Mouse (Mus musculus) spleen, postnatal 10 days (tissue): Measurements from ENCODE around the gene Bcl2.

Experiments used
- DNase-seq, 2 experiments: peaks; one replicate each; pipeline ENCODE4 v3.0.0; 2021 to 2022; ENCODE audit warnings: low spot score in 2 of 2

Gene Bcl2

DNA sequence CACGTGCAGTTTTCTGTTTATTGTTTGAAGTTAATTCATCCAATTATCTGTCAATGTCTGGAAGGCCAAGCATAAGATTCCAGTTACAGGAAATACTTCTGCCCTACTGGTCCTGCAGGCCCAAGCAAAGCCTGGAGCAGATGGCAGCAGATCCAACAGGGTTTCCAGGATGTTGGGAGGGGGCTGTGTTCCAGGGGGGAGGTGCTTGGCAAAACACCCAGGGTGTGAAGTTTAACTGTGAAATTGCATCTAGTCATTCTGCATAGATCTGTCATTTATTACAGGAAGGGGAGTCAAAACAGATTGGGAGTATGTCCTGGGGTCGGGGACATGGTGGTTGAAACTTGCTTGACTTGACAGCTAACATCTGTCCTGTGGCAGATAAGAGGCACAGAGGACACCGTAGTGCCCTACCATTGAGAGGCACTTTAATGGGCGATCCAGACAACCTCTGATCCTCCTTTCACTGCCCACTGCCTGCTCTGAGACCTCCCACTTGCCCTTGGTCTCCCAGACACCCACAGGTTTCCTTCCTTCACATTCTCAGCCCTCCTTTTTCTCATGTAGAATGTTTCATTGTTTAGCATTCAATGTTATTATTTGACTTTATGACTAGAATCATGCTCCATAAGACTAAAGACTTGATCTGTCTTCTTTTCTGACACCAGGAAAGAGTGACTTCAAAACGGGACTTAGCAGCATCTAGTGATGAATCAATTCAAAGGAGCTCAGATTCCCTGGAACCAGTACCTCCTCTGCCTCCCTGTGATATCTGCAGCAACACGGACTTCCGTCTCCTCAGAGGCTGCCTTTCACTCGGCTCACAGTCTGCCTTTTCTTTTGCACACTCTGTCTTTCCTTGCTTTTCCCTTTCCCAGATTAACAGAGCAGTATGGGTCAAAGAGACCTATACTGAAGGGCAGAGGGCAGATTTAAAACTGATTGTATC is 47.7 kb downstream of the Bcl2 start:
- DNase-seq = no peak

GRCm38 (mm10) chr1:106664978-106665377 is 49.1 kb downstream of the Bcl2 start:
- DNase-seq = no peak

GRCm38 (mm10) chr1:106662486-106662885 is 51.6 kb downstream of the Bcl2 start:
- DNase-seq = no peak

GRCm38 (mm10) chr1:106658293-106658847 is 55.7 kb downstream of the Bcl2 start:
- DNase-seq = no peak

GRCm38 (mm10) chr1:106656207-106656738 is 57.8 kb downstream of the Bcl2 start:
- no peak for DNase-seq

DNA sequence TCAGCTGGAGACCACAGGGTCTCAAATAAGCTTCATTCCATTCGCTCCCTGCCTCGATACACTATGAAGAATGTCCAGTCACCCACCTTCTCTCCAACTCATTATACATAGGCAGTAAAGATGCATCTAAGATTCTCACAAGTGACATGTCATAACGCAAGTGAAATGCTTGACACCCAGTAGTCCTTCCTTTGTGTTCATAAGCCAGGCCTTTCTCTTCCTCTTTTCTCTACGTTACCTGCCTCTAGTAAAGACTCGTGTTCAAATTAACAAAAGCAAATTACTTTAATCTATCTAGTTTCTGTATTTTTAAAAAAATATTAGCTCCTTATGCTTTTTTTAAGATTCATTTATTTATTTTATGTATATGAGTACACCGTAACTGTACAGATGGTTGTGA is 59.8 kb downstream of the Bcl2 start:
- no peak for DNase-seq

- no peak for DNase-seq
Measured at GRCm38 (mm10) chr1:106653441-106653860, 60.6 kb downstream of the Bcl2 start.

DNA sequence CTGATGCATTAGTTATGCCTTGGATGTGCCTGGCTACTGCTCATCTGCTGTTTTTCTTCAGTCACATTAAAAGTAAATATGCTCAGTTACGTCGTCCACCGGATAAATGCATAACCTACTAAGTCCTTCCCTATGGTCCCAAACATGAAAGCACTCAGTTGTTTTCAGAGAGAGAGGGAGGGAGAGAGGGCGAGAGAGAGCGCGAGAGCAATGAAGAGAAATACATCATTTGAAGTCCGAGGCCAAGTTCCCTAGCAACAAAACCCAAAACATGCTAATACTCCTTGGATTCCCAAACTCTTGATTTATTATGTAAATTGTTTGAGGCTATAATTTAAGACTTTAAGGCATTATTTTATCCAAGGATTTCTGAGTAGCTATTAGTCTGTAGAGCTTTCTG is 62.9 kb downstream of the Bcl2 start:
- DNase-seq = no peak

GRCm38 (mm10) chr1:106650427-106650826 is 63.6 kb downstream of the Bcl2 start:
- DNase-seq = no peak

DNA sequence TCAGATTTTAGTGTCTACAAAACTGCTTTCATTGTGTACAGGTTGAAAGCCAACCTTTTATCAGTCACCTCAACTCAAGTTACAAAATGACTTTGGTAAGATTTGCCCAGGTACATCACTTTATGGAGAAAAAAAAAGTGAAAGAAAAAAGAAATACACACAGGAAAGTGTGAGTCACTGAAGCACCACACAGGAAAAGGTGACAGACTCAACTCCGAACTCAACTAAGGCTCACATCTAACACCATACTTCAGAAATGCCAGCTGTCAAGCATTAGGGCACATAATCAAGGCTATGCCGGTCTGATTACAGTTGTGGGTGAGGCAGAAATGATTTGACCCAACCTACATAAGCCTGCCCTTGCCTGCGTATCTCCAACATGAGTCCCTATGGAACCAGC is 66.7 kb downstream of the Bcl2 start:
- no peak for DNase-seq

- DNase-seq = no peak
Measured at GRCm38 (mm10) chr1:106644566-106644965, 69.5 kb downstream of the Bcl2 start.

- no peak for DNase-seq
Measured at GRCm38 (mm10) chr1:106643527-106643926, 70.5 kb downstream of the Bcl2 start.

- DNase-seq = no peak
Measured at GRCm38 (mm10) chr1:106640577-106640976, 73.5 kb downstream of the Bcl2 start.

- DNase-seq = no peak
Measured at GRCm38 (mm10) chr1:106637705-106638104, 76.4 kb downstream of the Bcl2 start.

DNA sequence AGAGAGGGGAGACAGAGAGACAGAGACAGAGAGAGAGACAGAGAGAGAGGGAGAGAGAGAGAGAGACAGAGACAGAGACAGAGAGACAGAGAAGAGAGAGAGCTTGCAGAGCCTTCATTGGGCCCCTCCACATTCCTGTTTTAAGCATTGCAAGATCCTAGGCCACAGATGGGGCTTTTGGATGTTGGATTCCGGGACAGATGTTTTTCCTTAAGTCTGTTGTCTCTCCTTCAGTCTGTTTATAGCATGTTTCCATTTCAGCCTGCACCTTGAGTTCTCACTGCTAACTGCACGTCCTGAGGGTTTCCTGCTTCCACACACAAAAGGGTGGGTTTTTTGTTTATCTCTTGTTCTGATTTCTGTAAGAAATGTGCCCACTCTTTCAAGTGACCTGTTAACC is 77.4 kb downstream of the Bcl2 start:
- DNase-seq = no peak

DNA sequence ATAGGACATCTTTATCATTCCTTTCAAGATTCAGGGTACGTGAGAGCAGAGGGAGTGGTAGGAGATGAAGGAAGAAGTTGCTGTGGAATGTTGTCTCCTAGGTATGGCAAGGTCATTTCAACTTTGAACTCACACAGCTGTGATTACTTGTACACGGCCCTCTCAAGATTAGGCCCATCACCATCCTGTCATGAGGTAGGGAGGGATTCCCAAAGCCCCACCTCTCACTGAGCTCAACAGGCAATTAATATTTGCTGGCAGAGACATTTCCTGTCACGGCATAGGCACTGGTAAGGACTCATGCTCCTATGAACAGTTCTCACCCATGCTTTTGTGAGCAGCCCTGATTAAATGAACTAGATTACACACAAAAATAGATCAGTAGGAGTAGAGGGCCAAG is 80.9 kb downstream of the Bcl2 start:
- no peak for DNase-seq

DNA sequence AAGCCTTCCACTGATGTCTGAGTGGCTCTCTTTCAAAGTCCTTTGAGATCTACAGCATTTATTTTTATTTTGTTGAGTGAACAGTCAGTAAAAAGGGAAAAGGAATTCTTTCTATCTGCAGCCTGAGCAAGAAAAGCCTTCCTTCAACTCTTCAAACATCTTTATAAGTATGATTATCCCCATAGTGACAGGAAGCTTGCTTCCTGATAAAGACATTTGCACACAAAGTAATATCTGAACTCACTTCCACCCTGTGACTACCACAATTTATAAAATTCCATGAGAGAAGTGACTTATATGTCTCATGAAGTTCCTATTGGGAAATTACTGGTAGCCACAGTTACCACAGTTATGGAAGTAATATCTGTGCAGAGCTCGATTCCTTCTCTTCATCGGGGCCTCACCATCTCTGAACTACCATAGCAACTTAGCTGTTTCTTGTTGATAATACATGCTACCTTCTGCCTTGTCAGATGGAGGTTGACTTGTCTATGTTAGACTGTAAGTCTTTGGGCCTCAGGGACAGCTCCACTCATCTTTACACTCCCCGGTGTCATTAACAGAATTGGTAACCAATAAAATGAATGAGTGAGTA is 82.1 kb downstream of the Bcl2 start:
- no peak for DNase-seq

DNA sequence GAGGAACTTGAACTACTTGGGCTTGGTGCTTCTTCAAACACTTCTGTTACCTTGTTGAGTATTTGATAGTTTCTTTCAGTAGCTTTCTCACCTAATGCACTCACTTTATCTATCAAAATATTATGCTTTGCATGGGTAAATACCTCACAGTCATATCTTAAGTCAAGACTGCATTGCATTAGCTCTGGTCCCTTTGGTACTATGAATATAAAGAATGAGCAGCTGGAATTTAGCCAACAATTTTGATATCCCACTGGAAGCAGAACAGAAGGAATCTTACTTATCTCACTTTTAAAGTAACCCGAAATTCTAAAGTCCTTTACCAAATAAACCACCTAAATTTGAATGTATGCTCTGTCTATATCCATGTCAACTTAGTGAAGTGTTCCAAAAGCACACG is 83.1 kb downstream of the Bcl2 start:
- no peak for DNase-seq

DNA sequence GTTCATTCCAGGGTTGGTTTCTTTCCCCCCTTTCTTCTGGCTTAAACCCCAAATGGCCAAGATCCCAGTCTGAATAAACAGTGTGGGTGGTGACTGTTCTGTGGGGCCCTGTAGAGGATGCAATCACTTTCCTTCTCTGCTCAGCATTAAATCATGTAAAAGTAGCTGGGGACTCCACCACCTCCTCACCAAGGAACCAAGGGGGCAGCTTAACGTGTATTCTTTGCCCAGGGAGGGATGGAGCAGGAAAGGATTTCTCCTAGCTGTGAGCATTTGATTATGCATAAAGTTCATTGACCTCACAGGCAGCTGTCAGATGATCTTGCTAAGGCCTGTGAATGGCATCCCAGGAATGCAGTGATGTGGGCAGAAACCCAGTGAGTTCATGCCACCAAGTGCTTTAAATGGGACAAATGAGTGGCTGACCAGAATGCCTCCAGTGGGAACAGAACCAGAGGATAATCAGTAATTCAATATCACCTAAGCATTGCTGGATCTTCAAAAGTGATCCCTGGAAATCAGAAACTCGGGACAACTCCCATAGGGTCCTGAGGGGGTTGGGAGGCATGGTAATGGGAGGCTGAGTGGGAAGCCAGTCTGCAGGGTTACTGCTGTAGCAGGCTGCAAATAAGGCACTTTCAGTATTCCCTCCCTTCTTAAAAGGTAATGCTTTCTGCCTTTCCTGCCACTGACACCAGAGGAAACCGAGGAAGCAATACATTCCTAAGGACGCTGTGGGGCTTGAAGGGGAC is 84.0 kb downstream of the Bcl2 start:
- no peak for DNase-seq

GRCm38 (mm10) chr1:106629470-106629830 is 84.6 kb downstream of the Bcl2 start:
- DNase-seq = no peak

DNA sequence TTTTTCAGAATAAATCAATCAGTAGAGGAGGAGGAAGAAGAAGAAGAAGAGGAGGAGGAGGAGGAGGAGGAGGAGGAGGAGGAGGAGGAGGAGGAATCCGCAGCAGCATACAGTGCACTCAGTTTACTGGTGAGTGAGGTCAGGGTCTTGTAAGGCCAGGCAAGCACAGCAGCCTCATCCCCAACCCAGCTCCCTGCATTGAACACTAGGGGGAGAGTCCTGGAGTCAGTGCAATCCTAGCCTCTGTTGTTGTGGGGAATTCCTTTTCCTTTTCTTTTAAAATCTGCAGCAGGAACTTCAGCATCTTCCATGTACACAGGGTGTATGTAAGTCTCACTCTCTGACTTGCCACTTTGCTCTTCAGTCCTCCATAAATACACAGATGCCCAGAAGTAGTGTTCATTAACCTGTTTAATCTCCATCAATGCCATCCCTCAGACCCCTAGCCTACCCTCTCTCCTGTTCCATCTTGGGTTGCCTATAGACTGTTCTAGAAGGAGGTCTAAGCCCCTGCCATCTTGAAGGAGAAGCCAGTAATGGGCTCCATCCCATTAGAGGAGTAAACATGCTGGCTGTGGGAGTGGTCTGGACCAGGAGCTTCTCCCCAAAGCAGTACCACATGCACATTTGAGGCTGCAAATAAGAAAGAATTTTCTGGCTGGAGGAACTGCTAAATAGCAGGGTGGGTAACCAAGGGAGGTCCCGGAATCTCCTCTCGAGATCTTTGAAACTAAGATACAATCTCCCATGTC is 85.2 kb downstream of the Bcl2 start:
- DNase-seq = no peak
